15 mouse cellular contexts compared by ENCODE assay signal in genomic region chr16:18160514-18160913, GRCm38 (mm10). TPM values are rescaled to one million over a fixed set of nuclear protein-coding genes. Genes with fewer than 3 reads are reported as not detected.
A peak's percentile ranks its signal among the peaks of the same experiment; 100 is the strongest.
DNase-seq lines count a peak whose midpoint lies in the region; ATAC-seq and TF ChIP-seq lines count a peak whose summit lies in the region.
"Had no signal": no experiment of that assay in that cellular context is flagged by ENCODE, and none has a peak within 500 bp of the region (broad histone marks: within the 10 kb centered on the region; RNA-seq: fewer than 3 reads in every experiment).

No protein-coding gene starts in this region.

- peaks cover 29% of the 10 kb centered on the region for H3K4me1 ChIP-seq in forebrain, embryonic 16.5 days (replicated peaks; ENCODE audit: control insufficient read depth, insufficient read depth, low read length)
- H3K4me1 ChIP-seq in midbrain, embryonic 16.5 days (ENCODE audit: control insufficient read depth, insufficient read depth, low read length) = peaks cover 32% of the 10 kb centered on the region
- peaks cover 9% of the 10 kb centered on the region for H3K4me1 ChIP-seq in thymus, adult 2 months (replicated peaks; ENCODE audit: control insufficient read depth, insufficient read depth, low read length)

- H3K9ac ChIP-seq in forebrain, embryonic 16.5 days (replicated peaks; ENCODE audit: low read depth, low read length) = no peak overlapping the region
- H3K9ac ChIP-seq in midbrain, embryonic 16.5 days (ENCODE audit: low read depth, low read length) = no peak overlapping the region

- no peak for TF ChIP-seq POLR2A in thymus, adult 2 months (IDR thresholded peaks at IDR 0.05; ENCODE audit: control insufficient read depth, extremely low read depth, insufficient read depth, low read length, poor library complexity)

- no peak for TF ChIP-seq CTCF in thymus, adult 2 months (IDR thresholded peaks at IDR 0.05; ENCODE audit: borderline replicate concordance, control insufficient read depth, extremely low read depth, insufficient read depth, low read length, poor library complexity)

- DNase-seq in left cerebral cortex, adult 8-10 months (ENCODE audit: low spot score in 2 of 2) = peak; percentile 21 to 57
- no peak for DNase-seq in left cerebral cortex, adult 9 months (ENCODE audit: low spot score in 2 of 2)
- DNase-seq in adipocyte (ENCODE audit: low spot score) = peak; percentile 51
- DNase-seq in thymus, adult 2 months = no peak
- no peak for DNase-seq in urinary bladder, adult 18-20 months (ENCODE audit: low spot score in 2 of 2)
- DNase-seq in gastrocnemius, adult 8-10 months (ENCODE audit: low spot score in 2 of 2) = no peak
- DNase-seq: liver; right cerebral cortex, adult 18-20 months; thymus, postnatal 14 days had no signal

- H3K27ac ChIP-seq in forebrain, embryonic 16.5 days (ENCODE audit: low read length) = peak overlapping the region; percentile 43
- 0 out of 2 replicates have a peak overlapping the region, but pooled peaks have one; percentile 14 for H3K27ac ChIP-seq in midbrain, embryonic 16.5 days (ENCODE audit: low read length)
- no peak overlapping the region for H3K27ac ChIP-seq in thymus, adult 2 months (ENCODE audit: control insufficient read depth, insufficient read depth, low read length)
- H3K27ac ChIP-seq: heart, adult 2 months had no signal

- H3K4me2 ChIP-seq in forebrain, embryonic 16.5 days (ENCODE audit: low read length) = no peak overlapping the region
- no peak overlapping the region for H3K4me2 ChIP-seq in midbrain, embryonic 16.5 days (ENCODE audit: low read length)

- H3K9me3 ChIP-seq in forebrain, embryonic 16.5 days (ENCODE audit: control insufficient read depth, low read length) = no peaks in the 10 kb centered on the region
- no peaks in the 10 kb centered on the region for H3K9me3 ChIP-seq in midbrain, embryonic 16.5 days (replicated peaks; ENCODE audit: control insufficient read depth, low read length, poor library complexity, severe bottlenecking)
- H3K9me3 ChIP-seq: G1E had no signal

- H3K36me3 ChIP-seq in forebrain, embryonic 16.5 days (ENCODE audit: control insufficient read depth, insufficient read depth) = no peaks in the 10 kb centered on the region
- H3K36me3 ChIP-seq in midbrain, embryonic 16.5 days (ENCODE audit: control insufficient read depth, insufficient read depth, low read length) = no peaks in the 10 kb centered on the region
- no peaks in the 10 kb centered on the region for H3K36me3 ChIP-seq in thymus, adult 2 months (ENCODE audit: control insufficient read depth, insufficient read depth, low read length)
- H3K36me3 ChIP-seq: G1E had no signal

- H3K27me3 ChIP-seq in forebrain, embryonic 16.5 days (replicated peaks; ENCODE audit: control insufficient read depth, insufficient read depth, low read length) = no peaks in the 10 kb centered on the region
- no peaks in the 10 kb centered on the region for H3K27me3 ChIP-seq in midbrain, embryonic 16.5 days (ENCODE audit: control insufficient read depth, insufficient read depth, low read depth, low read length)
- H3K27me3 ChIP-seq in thymus, adult 2 months (ENCODE audit: control insufficient read depth, insufficient read depth, low read length) = no peaks in the 10 kb centered on the region

- 24% methylated on average over 7 of the region's 7 CpGs for WGBS in forebrain, embryonic 16.5 days
- WGBS in midbrain, embryonic 16.5 days = 40% methylated on average over 7 of the region's 7 CpGs
- WGBS in thymus, adult 2 months = 75% methylated on average over 7 of the region's 7 CpGs

- H3K4me3 ChIP-seq in forebrain, embryonic 16.5 days (replicated peaks; ENCODE audit: low read length) = no peak overlapping the region
- no peak overlapping the region for H3K4me3 ChIP-seq in midbrain, embryonic 16.5 days (ENCODE audit: low read depth, low read length)
- H3K4me3 ChIP-seq in thymus, adult 2 months (ENCODE audit: control insufficient read depth, insufficient read depth, low read length) = no peak overlapping the region
- H3K4me3 ChIP-seq: heart, adult 2 months had no signal

- ATAC-seq in forebrain, embryonic 16.5 days = peak; percentile 67
- ATAC-seq in midbrain, embryonic 16.5 days = 0 out of 2 replicates have a peak, but pooled peaks have one; percentile 15

RNA-seq across cellular contexts. Expression of gene Rtn4r, which starts 33.1 kb away (rescaled TPM):
- 100 to 1,000 TPM; 100 to 120 (median 105) TPM for total RNA-seq in left cerebral cortex, adult 8-10 months (2022)
- 21.7 and 24.4 TPM in 2 replicates for polyA plus RNA-seq in forebrain, embryonic 16.5 days (2015; fragmentation: Nextera tagmentation; extraction: Ambion mirVana)
- polyA plus RNA-seq in midbrain, embryonic 16.5 days (2015; fragmentation: Nextera tagmentation; extraction: Ambion mirVana) = 26.6 and 29.7 TPM in 2 replicates
- polyA plus RNA-seq in thymus, adult 2 months (2012; rRNA removed) = 5.7 and 6.6 TPM in 2 replicates
- total RNA-seq in gastrocnemius, adult 8-10 months (2022) = under 1 TPM in 1 of 4 experiments, not detected in 3; 0.15 TPM
- polyA plus RNA-seq: G1E, macrophage had no signal

RNA-seq across cellular contexts. Expression of gene Ccdc188, which starts 57.2 kb away (rescaled TPM):
- not detected for total RNA-seq in left cerebral cortex, adult 8-10 months (2022)
- polyA plus RNA-seq in forebrain, embryonic 16.5 days (2015; fragmentation: Nextera tagmentation; extraction: Ambion mirVana) = 0.19 TPM in 1 of 2 replicates, not detected in the other
- 0.14 TPM in 1 of 2 replicates, not detected in the other for polyA plus RNA-seq in midbrain, embryonic 16.5 days (2015; fragmentation: Nextera tagmentation; extraction: Ambion mirVana)
- polyA plus RNA-seq in thymus, adult 2 months (2012; rRNA removed) = 0.08 TPM in 2 replicates
- total RNA-seq in gastrocnemius, adult 8-10 months (2022) = not detected
- total RNA-seq: G1E; heart, adult 2 months had no signal
- polyA plus RNA-seq: G1E; heart, adult 2 months; kidney, adult 2 months; macrophage had no signal

Comparison
In these comparisons a context has a peak if more than half of its experiments do, and no peak if none do; other contexts are left out.
1. DNase-seq: peak in left cerebral cortex, adult 8-10 months (2 of 2) and adipocyte (single experiment); none in left cerebral cortex, adult 9 months (0 of 2), thymus, adult 2 months (single experiment), urinary bladder, adult 18-20 months (0 of 2) and gastrocnemius, adult 8-10 months (0 of 2).